Mouse (Mus musculus): ENCODE measurements at regions not wholly inside any gene's neighbourhood (a gene's known extent, or its start where the extent isn't known, plus 50 kb on each side); places are given as distances from the start of the nearest gene placed in this dataset.

- Histone ChIP-seq H3K27ac (0 out of 2 replicates have a peak overlapping the region, but pooled peaks have one; percentile 0), H3K4me3 (peak overlapping the region; percentile 28)
- no peak for TF ChIP-seq CTCF (IDR thresholded peaks at IDR 0.05)
- no peak for DNase-seq
- intact Hi-C loops (cut with DNase I): loop anchor here (5.0 to 10.0 kb wide), 3 partner anchors 55 to 162 kb away; partner anchors contain the start of gene Smg1
Observed at GRCm38 (mm10) chr7:118296856-118297518, 53.5 kb upstream of the Smg1 start.

- no peak for TF ChIP-seq CTCF (IDR thresholded peaks at IDR 0.05)
- H3K27ac ChIP-seq: no peak overlapping the region
- no peak overlapping the region for H3K4me3 ChIP-seq
- intact Hi-C loops (cut with DNase I): loop anchor here (5.0 to 10.0 kb wide), 3 partner anchors 54 to 161 kb away; partner anchors contain the start of gene Smg1
- DNase-seq: no peak
Observed at GRCm38 (mm10) chr7:118295855-118296254, 52.4 kb upstream of the Smg1 start.

- no peak overlapping the region for H3K4me3 ChIP-seq
- peak; percentile 34 for DNase-seq
- TF ChIP-seq CTCF (IDR thresholded peaks at IDR 0.05): peak; percentile 59
- intact Hi-C loops (cut with DNase I): loop anchor here (5.0 to 10.0 kb wide), 3 partner anchors 53 to 160 kb away; partner anchors contain the start of gene Smg1
- no peak overlapping the region for H3K27ac ChIP-seq
Observed at GRCm38 (mm10) chr7:118295275-118295674, 51.8 kb upstream of the Smg1 start.

- no peak overlapping the region for H3K4me3 ChIP-seq
- intact Hi-C loops (cut with DNase I): loop anchor here (5.0 to 10.0 kb wide), 3 partner anchors 52 to 160 kb away; partner anchors contain the start of gene Smg1
- no peak for DNase-seq
- H3K27ac ChIP-seq: no peak overlapping the region
- TF ChIP-seq CTCF (IDR thresholded peaks at IDR 0.05): no peak
Observed at GRCm38 (mm10) chr7:118294637-118295036, 51.2 kb upstream of the Smg1 start.

Measured in gastrocnemius, adult 2 months (tissue).